Mouse (Mus musculus): ENCODE results near the gene Tanc2. TPM values are rescaled to one million over a fixed set of nuclear protein-coding genes. Genes with fewer than 3 reads are reported as not detected.

Gene Tanc2
- polyA plus RNA-seq, 1 experiment, result 73.4 TPM

- no peak for TF ChIP-seq POLR2A (IDR thresholded peaks at IDR 0.05; ENCODE audit: insufficient read depth, low read depth, low read length)
- no peak for TF ChIP-seq CTCF (IDR thresholded peaks at IDR 0.05; ENCODE audit: insufficient read depth, low read depth, low read length)
- no peak overlapping the region for H3K4me3 ChIP-seq (ENCODE audit: insufficient read depth, low read depth, low read length)
- H3K4me1 ChIP-seq (ENCODE audit: control insufficient read depth, insufficient read depth, low read length), result no peaks in the 10 kb centered on the region
- no peak overlapping the region for H3K27ac ChIP-seq (ENCODE audit: insufficient read depth, low read depth, low read length)
Observed at GRCm38 (mm10) chr11:105837962-105838361, 248.2 kb downstream of the Tanc2 start.

GRCm38 (mm10) chr11:105845901-105846300 lies 256.1 kb downstream of the Tanc2 start:
- Histone ChIP-seq H3K27ac (ENCODE audit: insufficient read depth, low read depth, low read length) (no peak overlapping the region), H3K4me1 (ENCODE audit: control insufficient read depth, insufficient read depth, low read length) (no peaks in the 10 kb centered on the region), H3K4me3 (ENCODE audit: insufficient read depth, low read depth, low read length) (no peak overlapping the region)
- WGBS, result 70% methylated on average over 1 of the region's 1 CpGs
- TF ChIP-seq CTCF (IDR thresholded peaks at IDR 0.05; ENCODE audit: insufficient read depth, low read depth, low read length) (no peak), POLR2A (IDR thresholded peaks at IDR 0.05; ENCODE audit: insufficient read depth, low read depth, low read length) (no peak)

GRCm38 (mm10) chr11:105855504-105855903 lies 265.7 kb downstream of the Tanc2 start:
- no peak overlapping the region for H3K27ac ChIP-seq (ENCODE audit: insufficient read depth, low read depth, low read length)

GRCm38 (mm10) chr11:105858063-105858462 lies 268.3 kb downstream of the Tanc2 start:
- no peak overlapping the region for H3K27ac ChIP-seq (ENCODE audit: insufficient read depth, low read depth, low read length)
- H3K4me3 ChIP-seq (ENCODE audit: insufficient read depth, low read depth, low read length), result no peak overlapping the region
- TF ChIP-seq POLR2A (IDR thresholded peaks at IDR 0.05; ENCODE audit: insufficient read depth, low read depth, low read length) (no peak), CTCF (IDR thresholded peaks at IDR 0.05; ENCODE audit: insufficient read depth, low read depth, low read length) (no peak)
- H3K4me1 ChIP-seq (ENCODE audit: control insufficient read depth, insufficient read depth, low read length), result peaks cover 5% of the 10 kb centered on the region; the same call in 1 of the 2 replicates

More at GRCm38 (mm10) chr11:105855504-105855903, 265.7 kb downstream of the Tanc2 start:
- 39% methylated on average over 3 of the region's 3 CpGs for WGBS
- TF ChIP-seq CTCF (IDR thresholded peaks at IDR 0.05; ENCODE audit: insufficient read depth, low read depth, low read length) (no peak), POLR2A (IDR thresholded peaks at IDR 0.05; ENCODE audit: insufficient read depth, low read depth, low read length) (no peak)
- Histone ChIP-seq H3K4me3 (ENCODE audit: insufficient read depth, low read depth, low read length) (no peak overlapping the region), H3K4me1 (ENCODE audit: control insufficient read depth, insufficient read depth, low read length) (peaks cover 5% of the 10 kb centered on the region; the same call in 1 of the 2 replicates)

GRCm38 (mm10) chr11:105885558-105885957 lies 295.8 kb downstream of the Tanc2 start:
- Histone ChIP-seq H3K27ac (ENCODE audit: insufficient read depth, low read depth, low read length) (no peak overlapping the region), H3K4me1 (ENCODE audit: control insufficient read depth, insufficient read depth, low read length) (no peaks in the 10 kb centered on the region), H3K4me3 (ENCODE audit: insufficient read depth, low read depth, low read length) (no peak overlapping the region)
- TF ChIP-seq CTCF (IDR thresholded peaks at IDR 0.05; ENCODE audit: insufficient read depth, low read depth, low read length) (no peak), POLR2A (IDR thresholded peaks at IDR 0.05; ENCODE audit: insufficient read depth, low read depth, low read length) (no peak)
- 93% methylated on average over 1 of the region's 1 CpGs for WGBS

- Histone ChIP-seq H3K4me1 (ENCODE audit: control insufficient read depth, insufficient read depth, low read length) (no peaks in the 10 kb centered on the region), H3K4me3 (ENCODE audit: insufficient read depth, low read depth, low read length) (no peak overlapping the region), H3K27ac (ENCODE audit: insufficient read depth, low read depth, low read length) (no peak overlapping the region)
- WGBS, result 71% methylated on average over 1 of the region's 1 CpGs
- TF ChIP-seq POLR2A (IDR thresholded peaks at IDR 0.05; ENCODE audit: insufficient read depth, low read depth, low read length) (no peak), CTCF (IDR thresholded peaks at IDR 0.05; ENCODE audit: insufficient read depth, low read depth, low read length) (no peak)
Observed at GRCm38 (mm10) chr11:105887281-105887680, 297.5 kb downstream of the Tanc2 start.

GRCm38 (mm10) chr11:105899151-105899550 lies 309.4 kb downstream of the Tanc2 start:
- Histone ChIP-seq H3K27ac (ENCODE audit: insufficient read depth, low read depth, low read length) (no peak overlapping the region), H3K4me1 (ENCODE audit: control insufficient read depth, insufficient read depth, low read length) (no peaks in the 10 kb centered on the region), H3K4me3 (ENCODE audit: insufficient read depth, low read depth, low read length) (no peak overlapping the region)
- no peak for TF ChIP-seq CTCF (IDR thresholded peaks at IDR 0.05; ENCODE audit: insufficient read depth, low read depth, low read length)
- no peak for TF ChIP-seq POLR2A (IDR thresholded peaks at IDR 0.05; ENCODE audit: insufficient read depth, low read depth, low read length)
- WGBS, result 18% methylated on average over 1 of the region's 1 CpGs

- TF ChIP-seq CTCF (IDR thresholded peaks at IDR 0.05; ENCODE audit: insufficient read depth, low read depth, low read length), result no peak
- no peak for TF ChIP-seq POLR2A (IDR thresholded peaks at IDR 0.05; ENCODE audit: insufficient read depth, low read depth, low read length)
- Histone ChIP-seq H3K4me1 (ENCODE audit: control insufficient read depth, insufficient read depth, low read length) (no peaks in the 10 kb centered on the region), H3K4me3 (ENCODE audit: insufficient read depth, low read depth, low read length) (no peak overlapping the region), H3K27ac (ENCODE audit: insufficient read depth, low read depth, low read length) (no peak overlapping the region)
- WGBS, result 86% methylated on average over 2 of the region's 2 CpGs
Observed at GRCm38 (mm10) chr11:105901501-105901900, 311.7 kb downstream of the Tanc2 start.

- no peak overlapping the region for H3K27ac ChIP-seq (ENCODE audit: insufficient read depth, low read depth, low read length)
Observed at GRCm38 (mm10) chr11:105902956-105903355, 313.2 kb downstream of the Tanc2 start.

More at GRCm38 (mm10) chr11:105902956-105903355, 313.2 kb downstream of the Tanc2 start:
- no peaks in the 10 kb centered on the region for H3K4me1 ChIP-seq (ENCODE audit: control insufficient read depth, insufficient read depth, low read length)
- WGBS, result 85% methylated on average over 1 of the region's 1 CpGs
- H3K4me3 ChIP-seq (ENCODE audit: insufficient read depth, low read depth, low read length), result no peak overlapping the region
- TF ChIP-seq POLR2A (IDR thresholded peaks at IDR 0.05; ENCODE audit: insufficient read depth, low read depth, low read length) (no peak), CTCF (IDR thresholded peaks at IDR 0.05; ENCODE audit: insufficient read depth, low read depth, low read length) (no peak)

All from olfactory bulb, adult 2 months (tissue).